Mouse (Mus musculus): ENCODE measurements around the gene Nutm2. TPM values are rescaled to one million over a fixed set of nuclear protein-coding genes. Genes with fewer than 3 reads are reported as not detected.
"Not testable (repeated sequence)": the region's sequence is repeated elsewhere in the genome, so short reads cannot be mapped to it uniquely, and the experiment has no call there.

Gene Nutm2
- total and polyA plus RNA-seq, 3 experiments, result not detected

DNA sequence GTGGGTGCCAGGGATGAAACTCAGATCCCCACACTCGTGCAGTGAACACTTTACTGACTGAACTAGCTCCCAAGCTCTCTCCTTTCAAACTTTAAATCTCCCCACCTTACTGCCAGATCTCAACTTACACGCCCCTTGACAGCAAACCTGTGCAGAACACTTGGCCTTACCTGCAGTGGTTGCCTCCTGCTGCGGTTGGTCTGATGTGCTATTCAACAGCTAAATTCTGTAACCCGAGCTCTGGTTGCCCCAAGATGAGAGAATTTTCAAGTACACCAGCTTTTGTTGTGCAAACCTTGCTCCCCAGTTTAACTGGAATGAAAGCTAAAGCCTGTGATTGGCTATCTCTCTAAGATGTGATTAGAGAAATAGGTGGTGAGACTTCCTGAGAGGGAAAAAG, 13.7 kb upstream of the Nutm2 start:
- H3K27ac ChIP-seq (ENCODE audit: insufficient read depth, low read depth), result no peak overlapping the region
- no peaks in the 10 kb centered on the region for H3K4me1 ChIP-seq (ENCODE audit: control insufficient read depth in 1 of 2, insufficient read depth in 2 of 2)
- H3K9ac ChIP-seq (ENCODE audit: insufficient read depth, low read depth), result no peak overlapping the region
- H3K4me3 ChIP-seq (replicated peaks in 1 of 3; ENCODE audit: low read depth in 2 of 3, low read length in 2 of 3, poor library complexity in 1 of 3), result no peak overlapping the region
- H3K9me3 ChIP-seq (replicated peaks; ENCODE audit: low read length), result no peaks in the 10 kb centered on the region
- DNase-seq (ENCODE audit: extremely low read depth), result no peak
- H3K4me2 ChIP-seq (ENCODE audit: insufficient read depth, low read depth, poor library complexity, severe bottlenecking), result no peak overlapping the region
- TF ChIP-seq ZKSCAN1 (IDR thresholded peaks at IDR 0.05; ENCODE audit: borderline replicate concordance, low read depth, low read length) (no peak), CHD2 (IDR thresholded peaks at IDR 0.05; ENCODE audit: low read length) (no peak)
- peaks cover 4% of the 10 kb centered on the region for H3K27me3 ChIP-seq (replicated peaks)
- no peaks in the 10 kb centered on the region for H3K79me2 ChIP-seq (replicated peaks; ENCODE audit: control insufficient read depth, extremely low read depth, insufficient read depth, poor library complexity, severe bottlenecking)
- dilution Hi-C loops (cut with MboI; ENCODE audit: extremely low pct_ligation_motif_present, extremely low pct_unique_long_range_greater_than_20kb, low sequenced_read_pairs) (no loop called here), in situ Hi-C loops (cut with MboI; ENCODE audit: low pct_ligation_motif_present, low pct_unique_long_range_greater_than_20kb, low sequenced_read_pairs) (no loop called here)
- no peaks in the 10 kb centered on the region for H3K36me3 ChIP-seq (replicated peaks in 1 of 2; ENCODE audit: control insufficient read depth in 1 of 2, insufficient read depth in 1 of 2, low read length in 1 of 2)

DNA sequence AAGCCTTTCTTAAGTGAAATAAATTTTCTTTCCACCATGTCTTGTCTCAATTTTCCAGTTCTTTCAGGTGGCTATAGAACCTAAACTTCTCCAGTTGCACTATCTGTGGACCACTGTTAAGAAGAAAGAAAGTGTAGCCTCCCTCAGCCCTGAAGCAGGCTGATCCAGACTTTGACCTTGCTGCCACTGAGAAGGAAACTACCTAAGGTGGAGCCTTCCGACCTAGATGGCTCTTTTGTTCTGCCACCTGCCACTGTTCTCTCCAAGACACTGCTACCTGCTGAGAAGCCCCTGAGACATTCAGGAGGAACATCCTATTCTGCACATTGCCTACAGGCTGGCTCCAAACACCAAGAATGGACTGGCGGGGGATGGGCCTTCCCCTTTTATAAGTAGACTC, 6.7 kb upstream of the Nutm2 start:
- H3K27me3 ChIP-seq (replicated peaks), result peaks cover 31% of the 10 kb centered on the region
- H3K4me3 ChIP-seq (replicated peaks in 1 of 3; ENCODE audit: low read depth in 2 of 3, low read length in 2 of 3, poor library complexity in 1 of 3); DNase-seq (ENCODE audit: extremely low read depth); H3K9me3 ChIP-seq (replicated peaks; ENCODE audit: low read length); H3K79me2 ChIP-seq (replicated peaks; ENCODE audit: control insufficient read depth, extremely low read depth, insufficient read depth, poor library complexity, severe bottlenecking); H3K27ac ChIP-seq (ENCODE audit: insufficient read depth, low read depth); dilution Hi-C loops (cut with MboI; ENCODE audit: extremely low pct_ligation_motif_present, extremely low pct_unique_long_range_greater_than_20kb, low sequenced_read_pairs); H3K4me2 ChIP-seq (ENCODE audit: insufficient read depth, low read depth, poor library complexity, severe bottlenecking); H3K4me1 ChIP-seq (ENCODE audit: control insufficient read depth in 1 of 2, insufficient read depth in 2 of 2); H3K9ac ChIP-seq (ENCODE audit: insufficient read depth, low read depth); in situ Hi-C loops (cut with MboI; ENCODE audit: low pct_ligation_motif_present, low pct_unique_long_range_greater_than_20kb, low sequenced_read_pairs); H3K36me3 ChIP-seq (replicated peaks in 1 of 2; ENCODE audit: control insufficient read depth in 1 of 2, insufficient read depth in 1 of 2, low read length in 1 of 2): not testable (repeated sequence)

DNA sequence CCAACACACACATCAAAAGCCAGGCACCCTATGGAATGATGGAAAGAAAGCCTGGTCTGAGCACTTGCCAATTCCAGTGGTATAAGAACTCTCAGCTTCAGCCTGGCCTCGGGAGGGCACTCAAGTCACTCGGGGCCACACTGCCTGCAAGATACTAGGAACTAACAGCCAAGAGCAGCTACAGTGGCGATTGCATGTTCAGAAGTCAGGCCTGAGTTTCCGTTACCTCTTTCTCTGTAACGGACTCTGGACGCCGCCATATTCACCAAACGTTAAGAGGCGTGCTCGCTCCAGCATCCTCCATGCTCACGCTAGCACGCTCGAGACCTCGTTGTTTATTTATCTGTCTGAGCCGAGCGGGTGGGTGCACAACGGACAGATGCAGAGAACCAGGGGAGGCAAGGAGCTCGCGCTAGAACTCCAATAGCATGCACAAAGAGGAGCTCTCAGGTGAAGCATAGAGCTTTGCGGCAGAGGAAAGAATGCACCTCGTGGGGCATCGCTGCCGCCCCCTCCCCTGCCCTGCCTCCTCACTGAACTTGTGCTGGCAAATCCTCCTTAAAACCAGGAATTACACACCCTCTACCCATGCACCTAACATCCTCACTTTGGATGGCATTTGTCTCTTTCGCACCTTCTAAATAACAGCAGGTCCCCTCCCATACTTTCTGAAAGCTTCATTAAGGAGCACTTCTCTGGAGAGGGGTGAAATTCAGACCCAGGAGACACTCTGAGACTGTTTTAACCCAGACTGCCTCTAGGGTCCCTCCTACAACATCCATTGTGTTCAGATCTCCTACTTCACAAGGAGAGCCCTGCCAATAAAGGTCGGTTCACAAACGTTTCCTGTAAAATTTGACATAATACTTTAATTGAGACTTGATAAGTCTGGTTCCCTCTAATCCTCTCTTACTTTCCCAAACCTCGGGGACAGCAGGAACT, 2.2 kb upstream of the Nutm2 start:
- dilution Hi-C loops (cut with MboI; ENCODE audit: extremely low pct_ligation_motif_present, extremely low pct_unique_long_range_greater_than_20kb, low sequenced_read_pairs) (no loop called here), in situ Hi-C loops (cut with MboI; ENCODE audit: low pct_ligation_motif_present, low pct_unique_long_range_greater_than_20kb, low sequenced_read_pairs) (no loop called here)
- H3K4me2 ChIP-seq (ENCODE audit: insufficient read depth, low read depth, poor library complexity, severe bottlenecking), result no peak overlapping the region

DNA sequence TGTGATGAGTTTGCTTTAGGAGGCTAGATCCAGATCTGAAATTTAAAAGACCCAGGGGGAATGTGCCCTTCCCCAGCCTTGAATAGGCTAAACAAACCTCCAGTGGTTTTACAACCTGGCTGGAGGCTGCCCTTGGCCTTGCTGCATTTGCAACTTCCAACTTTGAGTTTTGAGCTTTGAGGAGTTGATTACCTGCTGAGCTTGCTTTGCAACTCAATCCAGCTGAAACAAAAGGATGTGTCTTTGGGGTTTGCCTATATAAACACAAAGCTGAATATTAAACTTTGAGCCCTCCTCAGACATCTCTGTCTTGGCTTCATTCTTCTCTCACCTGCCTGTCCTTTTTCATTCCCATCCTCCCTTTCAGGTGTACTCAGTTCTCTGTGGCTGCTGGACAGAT, 21.4 kb downstream of the Nutm2 start:
- H3K9ac ChIP-seq (ENCODE audit: insufficient read depth, low read depth); H3K4me1 ChIP-seq (ENCODE audit: control insufficient read depth in 1 of 2, insufficient read depth in 2 of 2); H3K4me3 ChIP-seq (replicated peaks in 1 of 3; ENCODE audit: low read depth in 2 of 3, low read length in 2 of 3, poor library complexity in 1 of 3); H3K4me2 ChIP-seq (ENCODE audit: insufficient read depth, low read depth, poor library complexity, severe bottlenecking); DNase-seq (ENCODE audit: extremely low read depth); H3K36me3 ChIP-seq (replicated peaks in 1 of 2; ENCODE audit: control insufficient read depth in 1 of 2, insufficient read depth in 1 of 2, low read length in 1 of 2); in situ Hi-C loops (cut with MboI; ENCODE audit: low pct_ligation_motif_present, low pct_unique_long_range_greater_than_20kb, low sequenced_read_pairs); dilution Hi-C loops (cut with MboI; ENCODE audit: extremely low pct_ligation_motif_present, extremely low pct_unique_long_range_greater_than_20kb, low sequenced_read_pairs); H3K27ac ChIP-seq (ENCODE audit: insufficient read depth, low read depth); H3K9me3 ChIP-seq (replicated peaks; ENCODE audit: low read length); H3K79me2 ChIP-seq (replicated peaks; ENCODE audit: control insufficient read depth, extremely low read depth, insufficient read depth, poor library complexity, severe bottlenecking); H3K27me3 ChIP-seq (replicated peaks): not testable (repeated sequence)

More for the DNA sequence above, 2.2 kb upstream of the Nutm2 start:
- Histone ChIP-seq H3K9me3 (replicated peaks; ENCODE audit: low read length) (no peaks in the 10 kb centered on the region), H3K27me3 (replicated peaks) (peaks cover 62% of the 10 kb centered on the region), H3K36me3 (replicated peaks in 1 of 2; ENCODE audit: control insufficient read depth in 1 of 2, insufficient read depth in 1 of 2, low read length in 1 of 2) (no peaks in the 10 kb centered on the region), H3K4me1 (ENCODE audit: control insufficient read depth in 1 of 2, insufficient read depth in 2 of 2) (no peaks in the 10 kb centered on the region), H3K79me2 (replicated peaks; ENCODE audit: control insufficient read depth, extremely low read depth, insufficient read depth, poor library complexity, severe bottlenecking) (no peaks in the 10 kb centered on the region), H3K9ac (ENCODE audit: insufficient read depth, low read depth) (no peak overlapping the region), H3K27ac (ENCODE audit: insufficient read depth, low read depth) (no peak overlapping the region), H3K4me3 (replicated peaks in 1 of 3; ENCODE audit: low read depth in 2 of 3, low read length in 2 of 3, poor library complexity in 1 of 3) (no peak overlapping the region)
- no peak for DNase-seq (ENCODE audit: extremely low read depth)
- no peak for TF ChIP-seq MEF2A (IDR thresholded peaks at IDR 0.05; ENCODE audit: borderline replicate concordance, low read depth, low read length)
- TF ChIP-seq MYC (IDR thresholded peaks at IDR 0.05; ENCODE audit: low read depth, low read length), result no peak
- no peak for TF ChIP-seq USF1 (IDR thresholded peaks at IDR 0.05; ENCODE audit: low read depth, low read length)
- no peak for TF ChIP-seq MAX (IDR thresholded peaks at IDR 0.05; ENCODE audit: low read length)
- TF ChIP-seq ELF1 (IDR thresholded peaks at IDR 0.05; ENCODE audit: low read depth, low read length), result no peak
- TF ChIP-seq JUND (conservative IDR thresholded peaks at IDR 0.05; ENCODE audit: low read depth, low read length), result no peak
- TF ChIP-seq IRF4 (IDR thresholded peaks at IDR 0.05; ENCODE audit: low read depth, low read length), result no peak
- TF ChIP-seq ZKSCAN1 (IDR thresholded peaks at IDR 0.05; ENCODE audit: borderline replicate concordance, low read depth, low read length), result no peak
- TF ChIP-seq SMC3 (IDR thresholded peaks at IDR 0.05; ENCODE audit: low read depth, low read length), result no peak
